Mouse (Mus musculus): ENCODE measurements around the gene Faah.

Faah gene

GRCm38 (mm10) chr4:116017902-116018746, at the start of gene Faah:
Gene Faah, minus strand, starts transcription at chr4:116017926.
- DNase-seq (ENCODE audit: low spot score), result peak; percentile 7

DNA sequence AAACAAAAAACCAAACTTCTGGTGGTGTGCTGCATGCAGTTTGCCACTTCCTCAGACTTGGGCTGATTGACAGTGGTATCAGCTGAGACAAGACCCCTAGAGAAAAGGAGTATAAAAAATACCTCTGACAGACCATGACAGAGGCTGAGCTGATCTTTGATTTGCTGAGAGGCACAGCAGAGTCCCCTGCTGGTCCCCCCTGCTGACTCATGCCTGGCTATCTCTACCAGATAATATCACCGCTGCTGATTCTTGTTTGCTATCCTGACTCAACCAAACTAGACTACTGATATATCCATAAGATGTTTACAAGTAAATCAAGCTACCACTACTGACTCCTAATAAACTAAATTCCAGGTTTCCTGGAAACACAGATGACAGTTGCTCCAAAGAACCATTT, 46.1 kb upstream of the Faah start:
- DNase-seq (ENCODE audit: low spot score), result no peak

DNA sequence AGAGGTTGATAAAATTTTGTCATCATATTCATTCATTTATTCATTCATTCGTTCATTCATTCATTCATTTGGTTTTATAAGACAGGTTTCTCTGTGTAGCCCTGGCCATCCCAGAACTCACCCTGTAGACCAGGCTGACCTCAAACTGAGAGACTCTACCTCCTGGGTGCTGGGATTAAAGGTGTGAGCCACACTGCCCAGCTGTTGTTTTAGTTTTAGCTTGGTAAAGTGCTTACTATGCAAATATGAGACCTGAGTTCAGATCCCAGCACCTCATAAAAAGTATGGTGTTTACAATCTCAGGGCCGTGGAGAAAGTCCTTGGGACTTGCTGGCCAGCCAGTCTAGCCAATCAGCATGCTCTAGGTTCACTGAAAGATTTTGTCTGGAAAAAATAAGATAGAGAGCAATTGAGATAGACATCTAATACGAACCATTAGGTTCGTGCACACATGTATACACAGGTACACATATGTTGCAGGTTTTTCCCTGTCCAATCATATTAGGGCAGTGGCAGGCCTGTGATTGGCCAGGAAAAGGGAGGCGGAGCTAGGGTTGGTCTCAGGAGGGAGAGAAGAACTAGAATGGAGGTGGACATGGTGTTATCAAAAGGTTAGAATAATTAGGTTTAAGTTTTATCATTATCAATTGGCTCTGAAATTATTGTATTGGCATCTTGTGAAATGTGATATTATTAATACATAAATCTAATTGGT, 41.4 kb upstream of the Faah start:
- DNase-seq (ENCODE audit: low spot score), result no peak

- no peak for DNase-seq (ENCODE audit: low spot score)
Observed at GRCm38 (mm10) chr4:116057559-116057958, 39.8 kb upstream of the Faah start.

- DNase-seq (ENCODE audit: low spot score), result peak; percentile 95
Observed at GRCm38 (mm10) chr4:116053399-116053961, 35.8 kb upstream of the Faah start, which contains the start of gene Nsun4. Gene Nsun4, minus strand, starts transcription at chr4:116053876.

DNA sequence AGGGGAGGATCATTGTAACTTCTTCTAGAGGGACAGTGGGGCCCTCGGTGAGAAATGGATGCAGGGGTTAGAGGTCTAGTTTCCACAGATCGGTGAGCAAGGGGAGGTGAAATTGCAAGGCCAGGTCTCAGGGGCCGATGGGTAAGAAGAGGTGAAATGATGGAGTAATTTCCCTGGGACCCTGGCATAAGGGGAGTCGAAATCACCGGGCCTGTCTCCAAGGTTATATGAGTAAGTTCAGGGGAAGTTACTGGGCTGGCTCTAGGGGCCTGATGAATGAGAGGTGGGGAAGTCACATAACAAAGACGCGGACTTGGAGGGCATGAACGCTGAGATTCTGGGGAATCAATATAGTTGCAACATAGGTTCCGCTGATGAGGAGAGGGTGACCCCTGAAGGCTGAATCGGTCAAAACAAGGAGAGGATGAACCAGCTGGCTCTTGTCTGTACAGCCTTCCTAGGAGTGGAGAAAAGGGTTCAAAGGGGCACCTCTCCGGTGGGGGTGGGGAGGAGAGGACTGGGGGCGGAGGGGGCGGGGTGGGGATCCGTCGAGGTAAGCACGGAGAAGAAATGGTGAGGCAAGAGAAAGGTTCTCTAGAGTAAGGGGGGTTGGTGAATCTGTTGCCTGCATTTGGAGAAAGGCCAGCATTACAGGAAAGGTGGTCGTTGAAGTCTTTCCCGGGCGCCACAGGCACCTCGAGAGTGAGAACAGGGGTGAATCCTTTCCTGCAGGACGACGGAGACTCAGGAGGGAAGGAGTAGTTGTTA, 35.0 kb upstream of the Faah start:
- DNase-seq (ENCODE audit: low spot score), result peak; percentile 75

DNA sequence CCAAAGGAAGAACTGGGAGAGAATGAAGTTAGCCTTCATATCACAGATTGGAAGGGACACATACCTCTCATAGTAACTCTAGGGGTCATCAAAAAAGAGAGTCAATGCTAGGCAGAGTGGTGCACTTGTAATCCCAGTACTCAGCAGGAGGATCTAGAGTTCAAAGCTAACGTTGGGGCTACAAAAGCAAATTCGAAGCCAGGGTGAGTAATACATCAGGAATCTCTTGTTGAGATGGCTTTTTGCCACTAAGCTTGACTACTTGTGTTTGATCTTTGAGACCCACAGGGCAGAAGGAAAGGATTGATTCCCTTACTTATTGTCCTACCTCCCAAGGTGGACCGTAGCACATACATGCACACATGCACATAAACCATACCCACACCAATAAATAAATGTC, 31.5 kb upstream of the Faah start:
- DNase-seq (ENCODE audit: low spot score), result no peak

GRCm38 (mm10) chr4:116048130-116048920, 30.6 kb upstream of the Faah start:
- DNase-seq (ENCODE audit: low spot score), result no peak

DNA sequence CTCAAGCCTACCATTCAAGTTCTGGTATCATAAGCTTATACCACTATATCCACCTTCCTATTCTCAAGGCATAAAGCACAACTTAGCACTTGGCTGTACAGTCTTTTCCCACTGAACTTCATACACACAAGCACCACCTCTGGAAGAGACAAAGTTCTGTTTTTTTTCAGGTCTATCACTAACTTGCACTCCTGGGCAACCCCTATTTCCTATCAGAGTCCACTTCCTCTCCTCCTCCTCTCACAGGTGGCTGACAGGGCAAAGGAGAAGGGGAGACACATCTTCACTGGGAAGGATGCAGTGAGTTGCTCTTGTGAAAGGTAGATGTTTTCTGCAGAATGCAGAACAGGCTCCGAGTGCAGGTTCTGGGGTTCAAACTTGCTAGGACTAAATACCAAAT, 30.0 kb upstream of the Faah start:
- DNase-seq (ENCODE audit: low spot score), result no peak

DNA sequence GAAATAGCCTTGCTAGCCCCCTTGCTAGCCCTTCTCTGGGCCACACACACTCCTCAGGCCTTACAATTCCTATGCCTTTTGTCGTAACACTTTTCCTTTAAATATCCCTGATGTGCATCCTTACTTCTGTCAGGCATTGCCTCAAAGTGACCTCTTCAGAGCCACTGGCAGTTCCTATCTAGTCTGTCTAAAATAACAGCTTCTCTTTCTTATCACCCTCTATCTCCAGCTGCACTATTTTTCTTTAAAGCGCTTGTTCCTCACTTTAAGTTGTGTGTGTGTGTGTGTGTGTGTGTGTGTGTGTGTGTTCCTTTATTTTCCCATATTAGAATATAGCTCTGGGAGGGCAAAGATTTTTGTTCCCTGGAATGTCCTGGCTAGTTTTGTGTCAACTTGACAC, 28.9 kb upstream of the Faah start:
- DNase-seq (ENCODE audit: low spot score), result no peak

DNA sequence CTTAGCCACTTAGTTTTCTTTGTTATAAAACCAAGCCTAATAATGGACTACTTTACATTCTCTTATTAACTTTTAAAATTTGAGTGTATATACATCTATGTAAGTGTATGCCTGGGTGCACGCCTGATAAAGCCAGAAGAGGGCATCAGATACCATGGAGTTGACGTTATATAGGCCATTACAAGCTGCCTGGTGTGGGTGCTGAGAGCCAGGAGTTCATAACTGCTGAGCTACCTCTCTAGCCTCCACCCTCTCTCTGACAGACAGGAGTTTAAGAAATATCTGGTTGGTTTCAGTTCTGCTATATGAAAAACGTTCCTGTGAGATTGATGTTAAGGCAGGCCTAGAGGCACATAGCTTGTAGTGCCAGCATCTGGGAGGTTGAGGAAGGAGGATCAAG, 24.5 kb upstream of the Faah start:
- DNase-seq (ENCODE audit: low spot score), result no peak

- no peak for DNase-seq (ENCODE audit: low spot score)
Observed at GRCm38 (mm10) chr4:116040466-116040865, 22.7 kb upstream of the Faah start.

DNA sequence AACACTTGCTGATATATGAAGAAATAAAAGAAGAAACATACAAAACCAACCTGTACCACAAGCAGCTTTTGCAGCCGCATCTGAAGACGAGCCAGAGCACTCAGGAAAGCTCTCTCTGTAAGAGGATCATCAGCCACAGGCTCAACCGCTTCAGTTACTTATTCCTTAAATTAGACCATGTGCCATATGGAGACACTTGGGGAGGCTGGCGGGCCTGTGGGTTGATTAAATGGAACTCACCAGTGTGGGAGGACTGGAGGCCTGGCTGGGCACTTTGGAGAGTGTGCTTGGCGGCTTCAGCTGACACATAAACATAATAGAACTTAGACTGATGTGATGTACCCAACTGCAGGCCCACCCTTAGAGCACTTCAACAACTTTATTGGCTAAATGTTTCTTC, 15.6 kb upstream of the Faah start:
- no peak for DNase-seq (ENCODE audit: low spot score)

DNA sequence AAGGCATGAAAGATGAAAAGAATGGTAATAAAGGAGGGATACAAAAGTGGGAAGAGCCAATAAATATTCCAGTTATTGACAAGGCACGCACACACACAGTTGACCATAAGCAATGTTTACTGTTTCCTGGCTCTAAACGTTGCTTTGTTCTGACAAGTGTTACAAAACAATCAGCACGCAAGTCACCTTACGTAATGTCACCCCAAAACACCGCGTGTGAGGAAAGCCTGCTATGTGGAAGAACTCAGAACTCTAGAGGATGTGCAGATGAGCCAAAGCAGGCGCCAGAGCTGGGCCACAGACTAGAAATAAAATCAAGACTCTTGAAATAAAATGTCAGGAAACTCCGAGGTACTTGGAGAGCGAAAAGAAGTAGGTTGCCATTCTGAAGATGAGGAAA, 15.2 kb upstream of the Faah start:
- DNase-seq (ENCODE audit: low spot score), result no peak

GRCm38 (mm10) chr4:116017300-116017901, 325 bp downstream of the Faah start:
- peak; percentile 84 for DNase-seq (ENCODE audit: low spot score)

DNA sequence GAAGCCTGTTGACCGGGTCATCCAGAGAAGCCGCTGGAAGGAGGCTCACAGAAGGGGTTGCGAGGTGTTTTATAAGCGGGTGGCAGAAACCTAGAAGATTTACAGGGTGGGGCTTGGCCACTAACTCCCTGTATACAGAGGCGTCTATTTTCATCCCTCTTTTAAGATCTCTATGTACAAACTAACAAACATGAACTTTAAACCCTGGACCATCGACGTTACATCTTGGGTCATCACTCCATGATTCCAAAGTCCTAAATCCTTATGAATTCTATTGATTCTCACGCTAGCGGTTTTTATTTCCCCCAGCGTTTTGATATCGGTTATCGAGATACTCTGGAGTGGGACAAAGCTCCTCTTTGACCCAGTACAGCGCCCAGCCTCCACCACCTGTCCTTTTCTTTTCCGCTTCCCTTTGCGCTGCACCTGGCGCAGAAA, 845 bp downstream of the Faah start:
- DNase-seq (ENCODE audit: low spot score), result peak; percentile 9

GRCm38 (mm10) chr4:116016396-116016795, 1.3 kb downstream of the Faah start:
- no peak for DNase-seq (ENCODE audit: low spot score)

DNA sequence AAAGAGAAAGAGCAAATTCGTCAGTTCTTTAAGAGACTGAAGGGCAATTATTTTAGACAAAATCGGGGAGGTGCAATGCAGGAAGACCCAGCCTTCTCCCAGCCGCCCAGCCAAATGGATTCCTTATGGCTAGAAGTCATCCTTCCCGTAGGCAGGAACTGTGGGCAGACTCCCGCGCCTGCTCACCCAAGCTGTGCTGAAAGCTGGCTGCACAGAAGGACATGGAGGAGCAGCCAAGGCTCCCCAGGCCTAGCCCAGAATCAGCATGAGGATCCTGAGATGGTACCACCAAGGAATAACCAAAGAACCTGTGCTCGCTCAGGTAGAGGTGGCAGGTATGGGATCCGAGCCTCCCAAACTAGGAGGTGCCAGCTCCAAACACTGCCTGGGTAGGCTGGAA, 1.7 kb downstream of the Faah start:
- DNase-seq (ENCODE audit: low spot score), result no peak

- no peak for DNase-seq (ENCODE audit: low spot score)
Observed at GRCm38 (mm10) chr4:116015502-116015901, 2.2 kb downstream of the Faah start.

GRCm38 (mm10) chr4:116010186-116010585, 7.5 kb downstream of the Faah start:
- no peak for DNase-seq (ENCODE audit: low spot score)

DNA sequence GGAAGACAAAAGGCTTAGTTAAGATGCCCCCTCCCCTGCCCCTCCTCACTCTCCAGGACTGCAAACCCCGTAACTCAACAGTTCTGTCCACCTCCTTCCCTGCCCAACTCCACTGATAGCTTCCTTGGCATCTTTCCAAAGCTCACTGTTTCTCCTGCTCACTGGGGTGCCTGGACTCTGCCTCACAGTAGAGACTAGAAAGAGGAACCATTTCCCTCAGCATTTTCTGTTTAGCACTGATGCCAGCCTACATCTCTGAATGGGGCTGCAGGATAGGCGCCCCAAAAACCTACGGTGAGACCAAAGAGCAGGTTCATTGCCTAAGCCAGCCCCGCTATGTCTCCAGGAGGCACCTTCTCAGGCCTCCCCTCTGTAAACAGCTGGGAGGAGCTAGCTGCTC, 16.5 kb downstream of the Faah start:
- DNase-seq (ENCODE audit: low spot score), result no peak
